Mouse (Mus musculus) midbrain, embryonic 11.5 days (tissue): Measurements from ENCODE around the gene Plcg2. TPM values are rescaled to one million over a fixed set of nuclear protein-coding genes. Genes with fewer than 3 reads are reported as not detected.

Experiments
- ATAC-seq: fragments of 200-750 bp; cut with Nextera tagmentation; 2 replicates; pipeline ENCODE4 v1.8.0; 2017; ENCODE audit warnings: moderate TSS enrichment, moderate library complexity; ENCODE audit not compliant: low FRiP score
- DNase-seq: peaks from one replicate; pipeline ENCODE4 v3.0.0; 2015; ENCODE audit warnings: low spot score; ENCODE audit errors: missing footprints
- H3K27ac ChIP-seq: fragments of 300-500 bp; sonication (generic); 2 replicates; pipeline ENCODE4 v1.5.1; 2014; ENCODE audit warnings: low read depth, low read length
- H3K27me3 ChIP-seq: fragments of 300-500 bp; sonication (generic); 2 replicates; pipeline ENCODE4 v1.6.1; 2014; ENCODE audit warnings: mild to moderate bottlenecking, low read length, moderate library complexity, mixed read lengths; ENCODE audit not compliant: control insufficient read depth, insufficient read depth
- H3K36me3 ChIP-seq: fragments of 300-500 bp; sonication (generic); 2 replicates; pipeline ENCODE4 v1.6.1; 2014; ENCODE audit warnings: mild to moderate bottlenecking, low read length, moderate library complexity, mixed read lengths; ENCODE audit not compliant: control insufficient read depth, insufficient read depth
- H3K4me1 ChIP-seq: fragments of 300-500 bp; sonication (generic); 2 replicates; pipeline ENCODE4 v1.6.1; 2014; ENCODE audit warnings: low read length; ENCODE audit not compliant: control insufficient read depth, insufficient read depth
- H3K4me2 ChIP-seq: fragments of 300-500 bp; sonication (generic); 2 replicates; pipeline ENCODE4 v1.6.1; 2014; ENCODE audit warnings: mild to moderate bottlenecking, moderate library complexity
- H3K4me3 ChIP-seq: fragments of 300-500 bp; sonication (generic); 2 replicates; pipeline ENCODE4 v1.5.1; 2014; ENCODE audit warnings: low read depth, low read length
- H3K9ac ChIP-seq: fragments of 300-500 bp; sonication (generic); 2 replicates; pipeline ENCODE4 v1.6.1; 2014; ENCODE audit warnings: low read length
- H3K9me3 ChIP-seq: fragments of 300-500 bp; sonication (generic); 2 replicates; pipeline ENCODE4 v1.6.1; 2016; ENCODE audit warnings: low read length; ENCODE audit not compliant: control insufficient read depth
- WGBS: fragments of 180-500 bp; shearing (Covaris S2); extraction: QIAGEN DNeasy Blood & Tissue Kit; methylation state at CpG from one replicate; pipeline ENCODE4 v1.1.7; 2014; 5-methylcytosine and 5-hydroxymethylcytosine counted together
- polyA plus RNA-seq: library from polyadenylated mRNA; unstranded; fragments of >200 nt; fragmentation: Nextera tagmentation; extraction: Ambion mirVana; gene quantifications from 2 replicates; pipeline ENCODE4 v1.2.1, GENCODE M21; 2014

Plcg2 gene
- polyA plus RNA-seq, 1 experiment from 2014 or later: 2.2 TPM

DNA sequence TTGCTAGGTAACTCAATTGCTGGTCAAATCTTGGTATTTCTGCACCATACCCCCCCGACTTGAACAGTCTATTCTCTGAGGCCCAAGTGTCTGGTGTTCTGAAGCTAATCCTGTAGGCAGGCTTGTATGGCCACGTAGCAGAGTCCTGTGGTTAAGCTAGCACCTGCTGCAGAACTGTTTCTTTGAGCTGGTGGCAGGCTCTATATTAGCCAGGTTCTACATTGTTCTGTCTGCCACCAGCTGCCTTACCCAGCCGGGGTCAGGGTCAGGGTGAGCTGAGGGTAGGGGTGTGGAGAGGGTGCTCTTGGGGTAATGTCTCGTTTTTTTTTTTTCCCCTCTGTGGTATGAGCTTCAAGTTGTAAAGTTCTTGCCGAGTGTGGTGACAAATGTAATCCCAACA lies 31.1 kb downstream of the Plcg2 start:
- DNase-seq (no peak), ATAC-seq (no peak)

DNA sequence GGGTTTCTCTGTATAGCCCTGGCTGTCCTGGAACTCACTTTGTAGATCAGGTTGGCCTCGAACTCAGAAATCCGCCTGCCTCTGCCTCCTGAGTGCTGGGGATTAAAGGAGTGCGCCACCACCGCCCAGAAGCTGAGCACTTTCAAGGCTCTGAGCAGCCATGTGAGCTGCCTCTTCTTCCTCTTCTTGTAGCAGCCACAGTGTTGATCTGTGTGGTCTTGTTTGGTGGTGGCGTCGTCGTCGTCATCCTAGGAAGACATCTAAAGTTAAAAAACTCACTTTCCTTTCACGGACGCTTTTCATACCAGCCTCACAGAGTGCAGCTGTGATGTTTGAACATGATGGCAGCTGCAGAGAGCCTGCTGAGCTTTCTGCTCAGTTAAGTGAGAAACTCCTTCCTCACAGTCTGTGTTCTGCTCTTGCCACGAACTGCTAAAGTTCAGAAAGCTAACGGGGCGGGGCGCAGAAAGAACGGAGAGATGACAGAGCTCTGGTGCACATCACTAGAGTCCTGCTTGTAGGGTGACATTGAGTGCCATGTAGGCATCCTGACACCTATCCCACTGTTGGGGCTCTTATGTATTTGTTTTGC lies 34.4 kb downstream of the Plcg2 start:
- Histone ChIP-seq H3K4me3 (no peak overlapping the region), H3K9me3 (no peaks in the 10 kb centered on the region), H3K9ac (no peak overlapping the region), H3K27ac (no peak overlapping the region), H3K27me3 (no peaks in the 10 kb centered on the region), H3K4me2 (no peak overlapping the region), H3K4me1 (no peaks in the 10 kb centered on the region), H3K36me3 (no peaks in the 10 kb centered on the region)
- DNase-seq (peak; percentile 23), ATAC-seq (no peak)
- WGBS: 92% methylated on average over 15 of the region's 15 CpGs

More for the DNA sequence above, 31.1 kb downstream of the Plcg2 start:
- Histone ChIP-seq H3K9me3 (no peaks in the 10 kb centered on the region), H3K36me3 (no peaks in the 10 kb centered on the region), H3K9ac (no peak overlapping the region), H3K27me3 (no peaks in the 10 kb centered on the region), H3K4me3 (no peak overlapping the region), H3K27ac (no peak overlapping the region), H3K4me1 (no peaks in the 10 kb centered on the region), H3K4me2 (no peak overlapping the region)
- 71% methylated on average over 5 of the region's 5 CpGs for WGBS

DNA sequence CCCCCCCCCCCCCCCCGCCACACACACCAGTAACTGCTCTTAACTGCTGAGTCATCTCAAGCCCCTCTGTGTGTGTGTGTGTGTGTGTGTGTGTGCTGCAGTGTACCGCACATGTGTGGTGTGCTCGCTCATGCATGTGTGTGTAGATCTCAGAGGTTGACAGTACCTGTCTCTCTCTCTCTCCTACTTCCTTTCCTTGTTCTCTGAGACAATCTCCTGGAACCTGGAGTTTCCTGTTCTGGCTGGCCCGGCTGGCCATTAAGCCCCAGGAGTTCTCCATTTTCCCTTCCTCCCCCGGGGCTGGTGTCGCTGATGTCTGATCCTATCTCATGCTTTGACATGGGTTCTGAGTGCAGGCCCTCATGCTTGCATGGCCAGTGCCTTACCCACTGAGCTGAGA lies 38.8 kb downstream of the Plcg2 start:
- Histone ChIP-seq H3K4me3 (no peak overlapping the region), H3K9me3 (no peaks in the 10 kb centered on the region), H3K36me3 (no peaks in the 10 kb centered on the region), H3K27ac (no peak overlapping the region), H3K4me1 (no peaks in the 10 kb centered on the region), H3K4me2 (no peak overlapping the region), H3K9ac (no peak overlapping the region), H3K27me3 (no peaks in the 10 kb centered on the region)
- DNase-seq (peak; percentile 33), ATAC-seq (no peak)
- WGBS: 78% methylated on average over 6 of the region's 6 CpGs

DNA sequence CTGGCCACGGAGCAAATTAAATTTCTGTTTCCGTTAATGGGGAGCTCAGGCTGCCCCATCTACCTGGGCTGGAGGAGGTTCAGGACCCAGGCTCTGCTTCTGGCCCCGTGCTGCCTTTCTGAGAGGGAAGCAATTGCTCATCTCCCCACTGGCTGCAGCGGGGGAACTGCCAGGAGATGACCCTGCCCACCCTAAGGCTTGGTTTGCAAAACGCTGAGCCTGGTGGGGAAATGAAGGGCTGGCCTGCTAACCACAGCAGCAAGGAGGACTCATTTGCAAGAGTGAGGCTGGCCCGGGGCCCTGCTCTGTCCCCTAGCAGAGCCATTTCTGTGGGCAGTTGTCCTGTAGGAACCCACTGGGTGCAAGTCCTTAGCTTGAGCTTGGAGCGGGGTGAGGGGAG lies 39.7 kb downstream of the Plcg2 start:
- H3K27me3 ChIP-seq: no peaks in the 10 kb centered on the region
- no peak for ATAC-seq
- H3K4me3 ChIP-seq: no peak overlapping the region
- H3K4me1 ChIP-seq: no peaks in the 10 kb centered on the region
- H3K9me3 ChIP-seq: no peaks in the 10 kb centered on the region
- WGBS: 77% methylated on average over 7 of the region's 7 CpGs
- no peaks in the 10 kb centered on the region for H3K36me3 ChIP-seq
- H3K4me2 ChIP-seq: no peak overlapping the region
- H3K9ac ChIP-seq: no peak overlapping the region
- peak; percentile 41 for DNase-seq
- no peak overlapping the region for H3K27ac ChIP-seq

DNA sequence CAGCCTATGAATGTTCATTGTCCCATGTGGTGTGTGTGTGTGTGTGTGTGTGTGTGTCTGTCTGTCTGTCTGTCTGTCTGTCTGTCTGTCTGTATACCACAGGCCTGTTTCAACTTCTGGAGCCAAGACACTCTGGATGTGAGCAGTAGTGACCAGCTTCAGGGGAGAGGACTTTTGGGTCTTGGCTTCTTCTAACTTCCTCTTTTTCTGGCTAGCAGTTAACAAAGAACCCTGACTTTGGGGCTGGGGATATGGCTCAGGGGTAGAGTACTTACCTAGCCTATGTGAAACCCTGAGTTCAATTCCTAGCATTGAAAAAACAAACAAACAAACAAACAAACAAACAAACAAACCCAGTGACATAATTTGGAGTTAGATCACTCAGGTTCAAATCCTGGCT lies 44.9 kb downstream of the Plcg2 start:
- Histone ChIP-seq H3K9ac (no peak overlapping the region), H3K4me3 (no peak overlapping the region), H3K4me2 (no peak overlapping the region), H3K4me1 (no peaks in the 10 kb centered on the region), H3K9me3 (no peaks in the 10 kb centered on the region), H3K27ac (no peak overlapping the region), H3K27me3 (no peaks in the 10 kb centered on the region), H3K36me3 (no peaks in the 10 kb centered on the region)
- ATAC-seq (no peak), DNase-seq (no peak)

DNA sequence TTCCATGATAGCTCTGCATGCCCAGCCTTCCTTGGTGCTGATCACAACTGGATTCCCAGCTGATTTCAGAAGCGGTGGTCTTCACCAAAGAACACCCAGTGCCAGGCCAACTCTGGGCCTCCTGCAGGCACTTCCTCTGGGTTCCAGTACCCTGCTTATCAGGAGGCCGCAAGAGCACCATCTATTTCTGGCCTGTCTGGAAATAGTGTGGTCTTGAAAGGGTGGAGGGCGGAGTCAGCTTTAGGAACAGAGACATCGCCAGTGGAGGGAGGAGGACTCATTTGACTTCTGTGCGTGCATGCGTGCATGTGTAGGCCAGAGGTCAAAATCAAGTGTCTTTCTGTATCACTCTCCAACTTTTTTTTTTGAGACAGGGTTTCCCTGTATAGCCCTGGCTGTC lies 45.7 kb downstream of the Plcg2 start:
- no peak overlapping the region for H3K4me2 ChIP-seq
- no peaks in the 10 kb centered on the region for H3K27me3 ChIP-seq
- H3K4me3 ChIP-seq: no peak overlapping the region
- no peaks in the 10 kb centered on the region for H3K4me1 ChIP-seq
- no peaks in the 10 kb centered on the region for H3K9me3 ChIP-seq
- ATAC-seq (no peak), DNase-seq (peak; percentile 6)
- no peaks in the 10 kb centered on the region for H3K36me3 ChIP-seq
- H3K9ac ChIP-seq: no peak overlapping the region
- WGBS: 87% methylated on average over 6 of the region's 6 CpGs
- H3K27ac ChIP-seq: no peak overlapping the region

DNA sequence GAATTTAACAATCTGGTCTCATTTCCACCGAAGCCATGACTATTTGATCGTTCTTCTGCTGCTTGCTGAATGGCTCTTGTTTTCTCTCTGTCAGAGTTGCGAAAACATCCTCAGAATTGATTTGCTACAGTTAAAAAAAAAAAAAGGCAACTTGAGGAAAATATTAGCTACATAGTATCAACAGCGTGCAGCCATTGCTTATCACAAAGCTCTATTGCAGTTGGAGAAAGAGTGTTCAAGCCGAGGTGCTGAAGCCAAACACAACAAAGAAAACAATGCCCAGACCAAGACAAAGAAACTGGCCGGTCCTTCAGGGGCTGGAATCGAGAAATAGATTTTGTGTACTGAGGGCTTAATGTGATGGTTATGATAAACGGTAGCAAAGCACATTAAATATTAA lies 47.0 kb downstream of the Plcg2 start:
- H3K9me3 ChIP-seq: no peaks in the 10 kb centered on the region
- no peaks in the 10 kb centered on the region for H3K36me3 ChIP-seq
- 66% methylated on average over 8 of the region's 8 CpGs for WGBS
- no peak overlapping the region for H3K9ac ChIP-seq
- no peaks in the 10 kb centered on the region for H3K4me1 ChIP-seq
- H3K4me3 ChIP-seq: no peak overlapping the region
- H3K27me3 ChIP-seq: no peaks in the 10 kb centered on the region
- H3K4me2 ChIP-seq: no peak overlapping the region
- no peak overlapping the region for H3K27ac ChIP-seq
- DNase-seq: peak; percentile 57
- no peak for ATAC-seq

DNA sequence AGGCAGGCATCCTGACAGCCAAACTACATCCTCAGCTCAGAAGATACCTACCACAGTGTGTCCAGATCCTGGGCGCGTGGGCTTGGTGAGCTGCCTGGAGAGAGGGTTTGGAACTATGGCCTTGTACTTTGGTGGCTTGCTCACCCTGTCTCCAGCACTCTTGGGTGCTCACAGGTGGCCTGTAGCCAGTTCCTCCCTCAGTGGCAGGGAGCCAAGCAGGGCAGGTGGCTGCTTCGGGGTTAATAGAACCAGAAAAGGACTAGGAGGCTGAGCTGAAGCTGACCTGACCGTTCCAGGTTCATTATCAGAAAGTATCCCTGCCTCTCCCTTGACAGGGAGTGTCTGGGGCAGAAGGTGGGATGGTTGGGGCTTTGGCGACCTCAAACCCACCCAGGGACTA lies 48.3 kb downstream of the Plcg2 start:
- no peaks in the 10 kb centered on the region for H3K4me1 ChIP-seq
- no peak for ATAC-seq
- no peak for DNase-seq
- H3K4me2 ChIP-seq: no peak overlapping the region
- H3K27me3 ChIP-seq: no peaks in the 10 kb centered on the region
- H3K9me3 ChIP-seq: no peaks in the 10 kb centered on the region
- no peak overlapping the region for H3K27ac ChIP-seq
- H3K9ac ChIP-seq: no peak overlapping the region
- no peak overlapping the region for H3K4me3 ChIP-seq
- 90% methylated on average over 5 of the region's 5 CpGs for WGBS
- H3K36me3 ChIP-seq: no peaks in the 10 kb centered on the region

DNA sequence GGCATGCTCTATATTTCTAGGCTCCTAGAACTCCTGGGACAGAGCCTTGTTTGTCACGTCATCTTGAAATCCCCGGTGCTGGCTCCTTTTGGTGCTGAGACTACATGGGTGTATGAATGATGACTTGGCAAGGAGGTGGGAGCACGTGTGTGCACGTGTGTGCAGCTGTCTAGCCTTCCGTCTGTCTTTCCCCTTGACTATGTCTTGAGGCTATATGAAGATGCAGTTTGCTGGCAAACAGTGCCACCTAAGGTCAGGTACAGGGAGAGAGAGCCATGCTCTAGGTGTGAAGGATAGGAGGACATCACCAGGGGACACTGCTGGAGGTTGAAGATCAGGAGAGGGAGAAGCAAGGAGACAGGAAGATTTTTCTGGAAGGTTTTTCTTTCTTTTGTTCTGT lies 49.9 kb downstream of the Plcg2 start:
- no peak overlapping the region for H3K27ac ChIP-seq
- H3K9ac ChIP-seq: no peak overlapping the region
- H3K4me3 ChIP-seq: no peak overlapping the region
- no peaks in the 10 kb centered on the region for H3K4me1 ChIP-seq
- WGBS: 87% methylated on average over 5 of the region's 5 CpGs
- DNase-seq (peak; percentile 14), ATAC-seq (no peak)
- H3K9me3 ChIP-seq: no peaks in the 10 kb centered on the region
- H3K27me3 ChIP-seq: no peaks in the 10 kb centered on the region
- H3K36me3 ChIP-seq: no peaks in the 10 kb centered on the region
- H3K4me2 ChIP-seq: no peak overlapping the region

DNA sequence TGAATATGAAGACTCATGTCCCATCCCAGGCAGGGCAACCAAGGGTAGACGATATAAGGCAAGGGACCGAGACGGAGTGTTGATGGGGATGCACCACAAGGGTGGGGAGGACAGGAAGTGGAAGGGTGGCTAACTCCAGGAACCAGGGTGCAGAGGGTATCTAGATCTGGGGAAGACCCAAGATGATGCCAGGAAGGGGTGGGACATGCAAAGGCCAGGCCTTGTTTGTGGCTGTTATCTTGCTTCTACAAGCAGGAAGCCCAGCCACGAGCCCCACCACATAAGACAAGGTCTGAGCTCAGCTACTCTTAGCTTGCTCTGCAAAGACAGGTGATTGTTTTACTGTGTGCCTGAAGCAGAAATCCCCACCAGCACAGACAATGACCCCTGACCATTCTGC lies 50.4 kb downstream of the Plcg2 start:
- Histone ChIP-seq H3K4me1 (no peaks in the 10 kb centered on the region), H3K4me2 (no peak overlapping the region), H3K27me3 (no peaks in the 10 kb centered on the region), H3K4me3 (no peak overlapping the region), H3K36me3 (no peaks in the 10 kb centered on the region), H3K27ac (no peak overlapping the region), H3K9me3 (no peaks in the 10 kb centered on the region), H3K9ac (no peak overlapping the region)
- DNase-seq: peak; percentile 45
- 87% methylated on average over 4 of the region's 4 CpGs for WGBS
- no peak for ATAC-seq
